Mouse (Mus musculus) cortical plate, adult 2 months (tissue): ENCODE measurements around the gene Agbl1. TPM values are rescaled to one million over a fixed set of nuclear protein-coding genes. Genes with fewer than 3 reads are reported as not detected.

Experiments used
- H3K27ac ChIP-seq: fragments of 200-500 bp; 2 replicates; pipeline ENCODE4 v1.5.1; 2012; ENCODE audit warnings: low read length, control low read depth, inconsistent platforms; ENCODE audit not compliant: insufficient read depth
- H3K4me1 ChIP-seq: fragments of 200-500 bp; 2 replicates; pipeline ENCODE4 v1.6.1; 2011; ENCODE audit warnings: low read length; ENCODE audit not compliant: control insufficient read depth, insufficient read depth
- H3K4me3 ChIP-seq: fragments of 200-500 bp; 2 replicates; pipeline ENCODE4 v1.5.1; 2011; ENCODE audit warnings: mild to moderate bottlenecking, low read length, control low read depth; ENCODE audit not compliant: insufficient read depth
- CTCF ChIP-seq: fragments of 200-500 bp; IDR thresholded peaks from 2 replicates; pipeline ENCODE4 v1.5.1; 2011; ENCODE audit warnings: mild to moderate bottlenecking, control low read depth, low read length; ENCODE audit not compliant: insufficient read depth; ENCODE audit errors: extremely low read depth
- POLR2A ChIP-seq: fragments of 200-500 bp; IDR thresholded peaks from 2 replicates; pipeline ENCODE4 v1.6.1; 2011; ENCODE audit warnings: mild to moderate bottlenecking, low read length, control low read depth; ENCODE audit not compliant: insufficient read depth; ENCODE audit errors: extremely low read depth
- polyA plus RNA-seq: library from polyadenylated mRNA; depleted of rRNA; stranded (reverse); fragments of >200 nt; gene quantifications from 2 replicates; pipeline ENCODE4 v1.2.3, GENCODE M21; 2012

The Agbl1 gene
- polyA plus RNA-seq, 1 experiment, result 0.19 TPM

GRCm38 (mm10) chr7:76416084-76416597 lies 186.5 kb downstream of the Agbl1 start:
- Histone ChIP-seq H3K4me1 (no peaks in the 10 kb centered on the region), H3K4me3 (no peak overlapping the region), H3K27ac (no peak overlapping the region)
- TF ChIP-seq CTCF (no peak), POLR2A (no peak)

DNA sequence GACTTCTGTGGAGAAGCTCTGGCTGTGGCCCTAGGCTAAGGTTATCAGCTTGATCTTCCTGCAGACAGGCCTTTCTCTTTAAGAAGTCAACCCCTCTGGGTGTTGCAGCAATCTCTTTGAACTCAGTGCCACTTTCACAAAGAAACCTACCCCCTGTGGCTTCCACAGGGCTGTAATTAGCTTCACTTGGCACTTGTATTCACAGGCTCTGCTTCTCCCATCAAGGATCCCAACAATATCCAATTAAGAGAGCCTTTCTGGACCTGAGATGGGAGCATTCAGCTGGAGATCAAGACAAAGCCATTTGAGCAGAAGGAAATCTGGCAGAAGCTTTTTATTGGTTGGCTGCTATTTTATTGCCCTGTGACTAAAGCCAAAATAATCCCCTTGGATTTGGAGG lies 208.9 kb downstream of the Agbl1 start:
- Histone ChIP-seq H3K4me1 (no peaks in the 10 kb centered on the region), H3K27ac (no peak overlapping the region), H3K4me3 (no peak overlapping the region)
- no peak for TF ChIP-seq CTCF
- no peak for TF ChIP-seq POLR2A

- Histone ChIP-seq H3K27ac (no peak overlapping the region), H3K4me1 (no peaks in the 10 kb centered on the region)
- TF ChIP-seq POLR2A (no peak), CTCF (no peak)
Observed at GRCm38 (mm10) chr7:76438988-76439387, 209.3 kb downstream of the Agbl1 start.

GRCm38 (mm10) chr7:76462361-76463001 lies 232.8 kb downstream of the Agbl1 start:
- no peak overlapping the region for H3K4me3 ChIP-seq
- H3K4me1 ChIP-seq, result no peaks in the 10 kb centered on the region
- no peak overlapping the region for H3K27ac ChIP-seq
- TF ChIP-seq CTCF (no peak), POLR2A (no peak)

More at GRCm38 (mm10) chr7:76438988-76439387, 209.3 kb downstream of the Agbl1 start:
- H3K4me3 ChIP-seq, result no peak overlapping the region

GRCm38 (mm10) chr7:76466427-76466826 lies 236.7 kb downstream of the Agbl1 start:
- TF ChIP-seq POLR2A (no peak), CTCF (no peak)
- Histone ChIP-seq H3K4me3 (no peak overlapping the region), H3K27ac (no peak overlapping the region), H3K4me1 (no peaks in the 10 kb centered on the region)

DNA sequence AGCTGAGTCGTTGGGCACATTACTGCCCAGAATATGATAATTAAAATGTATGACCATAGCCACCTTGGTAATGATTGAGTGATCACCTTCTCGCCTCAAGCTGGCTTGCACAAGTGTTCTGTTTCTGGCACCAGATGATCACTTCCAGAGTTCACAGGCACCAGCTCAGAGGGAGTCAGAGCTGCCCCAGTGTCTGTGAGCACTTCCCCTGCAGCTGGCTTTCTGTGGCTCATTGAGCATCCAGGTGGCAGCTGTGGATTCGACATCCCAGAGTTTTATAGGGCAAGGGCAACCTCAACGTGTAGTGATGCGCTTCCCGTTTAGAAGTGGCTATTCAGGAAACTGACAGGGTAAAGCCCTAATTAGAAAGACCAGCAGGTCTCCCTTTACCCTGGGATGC lies 244.5 kb downstream of the Agbl1 start:
- Histone ChIP-seq H3K27ac (no peak overlapping the region), H3K4me3 (no peak overlapping the region), H3K4me1 (no peaks in the 10 kb centered on the region)
- TF ChIP-seq CTCF, result no peak
- TF ChIP-seq POLR2A, result no peak

DNA sequence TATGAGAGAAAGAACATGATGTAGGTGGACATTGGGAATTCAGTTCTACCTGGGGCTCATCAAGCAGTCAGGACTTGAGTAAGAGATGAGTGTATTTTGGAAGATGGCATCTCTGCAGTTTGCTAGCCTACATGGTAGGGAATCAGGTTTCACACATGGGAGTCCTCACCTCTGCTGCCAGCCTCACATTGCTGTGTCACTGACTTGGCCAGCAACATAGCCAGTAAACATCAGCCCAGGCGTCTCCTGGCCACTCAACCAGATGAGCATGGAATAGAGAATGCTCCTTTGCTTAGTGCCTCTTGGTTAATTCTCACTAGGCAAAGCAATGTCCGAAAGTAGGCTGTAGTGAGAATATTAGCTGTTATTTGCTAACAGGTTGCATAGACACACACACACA lies 255.9 kb downstream of the Agbl1 start:
- TF ChIP-seq POLR2A (no peak), CTCF (no peak)
- no peaks in the 10 kb centered on the region for H3K4me1 ChIP-seq
- H3K27ac ChIP-seq, result no peak overlapping the region
- no peak overlapping the region for H3K4me3 ChIP-seq

- no peaks in the 10 kb centered on the region for H3K4me1 ChIP-seq
Observed at GRCm38 (mm10) chr7:76487519-76487918, 257.8 kb downstream of the Agbl1 start.

GRCm38 (mm10) chr7:76524291-76524690 lies 294.6 kb downstream of the Agbl1 start:
- no peaks in the 10 kb centered on the region for H3K4me1 ChIP-seq
- TF ChIP-seq CTCF (no peak), POLR2A (no peak)
- no peak overlapping the region for H3K4me3 ChIP-seq
- no peak overlapping the region for H3K27ac ChIP-seq

More at GRCm38 (mm10) chr7:76487519-76487918, 257.8 kb downstream of the Agbl1 start:
- no peak overlapping the region for H3K27ac ChIP-seq
- no peak overlapping the region for H3K4me3 ChIP-seq
- TF ChIP-seq CTCF, result no peak
- TF ChIP-seq POLR2A, result no peak

DNA sequence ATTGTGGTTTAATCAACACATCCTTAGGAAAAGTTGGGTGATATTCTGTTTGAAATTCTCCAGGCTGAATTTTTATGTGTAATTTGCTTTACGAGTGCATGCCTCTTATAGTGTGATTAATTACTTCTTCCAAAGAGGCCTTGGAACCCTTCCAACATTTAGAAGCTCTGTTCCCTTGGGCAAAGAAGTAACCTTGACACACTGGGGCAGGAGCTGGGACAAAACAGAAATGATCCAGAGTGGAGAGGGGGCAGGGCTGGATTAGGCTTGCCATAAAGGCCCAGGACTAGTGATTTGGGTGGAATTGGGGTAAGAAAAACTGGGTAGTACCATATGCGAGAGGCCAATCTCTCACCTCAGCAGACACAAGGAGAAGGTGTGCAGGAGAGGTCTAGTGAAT lies 316.8 kb downstream of the Agbl1 start:
- Histone ChIP-seq H3K4me1 (no peaks in the 10 kb centered on the region), H3K27ac (no peak overlapping the region), H3K4me3 (no peak overlapping the region)
- TF ChIP-seq CTCF (no peak), POLR2A (no peak)

DNA sequence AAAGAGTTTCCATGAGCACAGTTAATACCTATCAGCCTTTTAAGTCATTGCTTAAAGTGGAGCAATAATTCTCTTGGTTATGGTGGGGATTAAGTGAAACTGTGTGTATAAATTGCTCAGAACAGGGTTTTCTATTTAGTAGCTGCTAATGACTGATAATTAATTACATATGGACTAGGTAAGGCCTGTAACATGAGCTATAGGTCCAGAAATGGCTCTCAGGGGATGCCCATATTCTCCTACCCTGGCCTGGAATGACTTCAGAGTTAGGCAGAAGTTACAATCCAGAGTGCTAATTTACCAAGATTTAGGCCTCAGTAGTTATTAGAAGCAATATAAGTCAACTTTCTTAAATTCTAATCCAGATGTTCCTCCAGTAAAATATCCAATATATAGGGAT lies 317.6 kb downstream of the Agbl1 start:
- no peak overlapping the region for H3K4me3 ChIP-seq
- no peak for TF ChIP-seq CTCF
- TF ChIP-seq POLR2A, result no peak

GRCm38 (mm10) chr7:76551860-76552259 lies 322.2 kb downstream of the Agbl1 start:
- Histone ChIP-seq H3K4me1 (no peaks in the 10 kb centered on the region), H3K4me3 (no peak overlapping the region), H3K27ac (no peak overlapping the region)
- TF ChIP-seq CTCF (no peak), POLR2A (no peak)

More for the DNA sequence above, 317.6 kb downstream of the Agbl1 start:
- Histone ChIP-seq H3K4me1 (no peaks in the 10 kb centered on the region), H3K27ac (no peak overlapping the region)
